Mouse (Mus musculus): ENCODE measurements at regions not wholly inside any gene's neighbourhood (a gene's known extent, or its start where the extent isn't known, plus 50 kb on each side); places are given as distances from the start of the nearest gene placed in this dataset.

GRCm38 (mm10) chr5:129406259-129406658 is 94.8 kb upstream of the Sfswap start:
- no peak for TF ChIP-seq EP300 (IDR thresholded peaks at IDR 0.05; ENCODE audit: low read depth)
- TF ChIP-seq CTCF (IDR thresholded peaks at IDR 0.05; ENCODE audit: low read depth): no peak

Measured in liver, embryonic 14.5 days (tissue).